Mouse (Mus musculus) small intestine, adult 2 months (tissue): ENCODE data around the gene Zfhx3. TPM values are rescaled to one million over a fixed set of nuclear protein-coding genes. Genes with fewer than 3 reads are reported as not detected.

Experiments used
- H3K27ac ChIP-seq: fragments of 200-500 bp; 2 replicates; pipeline ENCODE4 v1.5.1; 2012; ENCODE audit warnings: low read depth, low read length, control low read depth, inconsistent platforms; ENCODE audit not compliant: insufficient read depth
- H3K27me3 ChIP-seq: fragments of 200-500 bp; 2 replicates; pipeline ENCODE4 v1.6.1; 2012; ENCODE audit warnings: mild to moderate bottlenecking, moderate library complexity, low read length, inconsistent platforms; ENCODE audit not compliant: control insufficient read depth, insufficient read depth
- H3K36me3 ChIP-seq: fragments of 200-500 bp; 2 replicates; pipeline ENCODE4 v1.6.1; 2012; ENCODE audit warnings: mild to moderate bottlenecking, low read length, control low read depth, inconsistent platforms; ENCODE audit not compliant: control insufficient read depth, insufficient read depth
- H3K4me1 ChIP-seq: fragments of 200-500 bp; 2 replicates; pipeline ENCODE4 v1.6.1; 2012; ENCODE audit warnings: low read length, inconsistent platforms, mixed read lengths; ENCODE audit not compliant: control insufficient read depth, insufficient read depth, insufficient read length
- H3K4me3 ChIP-seq: fragments of 200-500 bp; 2 replicates; pipeline ENCODE4 v1.5.1; 2012; ENCODE audit warnings: low read depth, mild to moderate bottlenecking, control low read depth, inconsistent platforms, low read length, moderate library complexity
- CTCF ChIP-seq: fragments of 200-500 bp; IDR thresholded peaks from 2 replicates; pipeline ENCODE4 v1.5.1; 2012; ENCODE audit warnings: low read depth, mild to moderate bottlenecking, control low read depth, inconsistent platforms, low read length, moderate library complexity, mixed read lengths; ENCODE audit not compliant: insufficient replicate concordance, insufficient read length; ENCODE audit errors: extremely low read depth
- POLR2A ChIP-seq: fragments of 200-500 bp; IDR thresholded peaks from 2 replicates; pipeline ENCODE4 v1.6.1; 2012; ENCODE audit warnings: low read depth, mild to moderate bottlenecking, control low read depth, inconsistent platforms, low read length, moderate library complexity
- WGBS: fragments of 180-500 bp; shearing (Covaris S2); methylation state at CpG from one replicate; pipeline ENCODE4 v1.1.7; 2018; 5-methylcytosine and 5-hydroxymethylcytosine counted together
- polyA plus RNA-seq: library from polyadenylated mRNA; depleted of rRNA; stranded (reverse); fragments of >200 nt; gene quantifications from 2 replicates; pipeline ENCODE4 v1.2.3, GENCODE M21; 2012

Gene Zfhx3
- polyA plus RNA-seq, 1 experiment, result 2.0 TPM

GRCm38 (mm10) chr8:108019651-108020050 is 77.2 kb downstream of the Zfhx3 start:
- Histone ChIP-seq H3K27ac (no peak overlapping the region), H3K27me3 (no peaks in the 10 kb centered on the region), H3K36me3 (no peaks in the 10 kb centered on the region), H3K4me3 (no peak overlapping the region), H3K4me1 (no peaks in the 10 kb centered on the region)
- no peak for TF ChIP-seq POLR2A
- TF ChIP-seq CTCF, result no peak
- 87% methylated on average over 3 of the region's 3 CpGs for WGBS

GRCm38 (mm10) chr8:108022404-108022803 is 80.0 kb downstream of the Zfhx3 start:
- Histone ChIP-seq H3K27me3 (no peaks in the 10 kb centered on the region), H3K4me3 (no peak overlapping the region), H3K27ac (no peak overlapping the region), H3K36me3 (no peaks in the 10 kb centered on the region), H3K4me1 (no peaks in the 10 kb centered on the region)
- WGBS, result 62% methylated on average over 4 of the region's 4 CpGs
- no peak for TF ChIP-seq POLR2A
- no peak for TF ChIP-seq CTCF

- H3K27me3 ChIP-seq, result no peaks in the 10 kb centered on the region
- H3K4me1 ChIP-seq, result no peaks in the 10 kb centered on the region
- no peak for TF ChIP-seq POLR2A
- no peak overlapping the region for H3K27ac ChIP-seq
- H3K36me3 ChIP-seq, result no peaks in the 10 kb centered on the region
- WGBS, result 71% methylated on average over 4 of the region's 4 CpGs
- H3K4me3 ChIP-seq, result no peak overlapping the region
These were observed 81.9 kb downstream of the Zfhx3 start for GRCm38 (mm10) chr8:108024331-108024730.

- Histone ChIP-seq H3K27ac (no peak overlapping the region), H3K36me3 (no peaks in the 10 kb centered on the region), H3K27me3 (no peaks in the 10 kb centered on the region), H3K4me3 (no peak overlapping the region), H3K4me1 (no peaks in the 10 kb centered on the region)
- TF ChIP-seq CTCF (no peak), POLR2A (no peak)
- WGBS, result 83% methylated on average over 2 of the region's 2 CpGs
These were observed 82.8 kb downstream of the Zfhx3 start for GRCm38 (mm10) chr8:108025249-108025648.

- 71% methylated on average over 11 of the region's 11 CpGs for whole genome bisulfite sequencing
- Histone ChIP-seq H3K4me3 (no peak overlapping the region), H3K36me3 (no peaks in the 10 kb centered on the region), H3K27ac (no peak overlapping the region), H3K27me3 (no peaks in the 10 kb centered on the region), H3K4me1 (no peaks in the 10 kb centered on the region)
- TF ChIP-seq CTCF (no peak), POLR2A (no peak)
These were observed 84.4 kb downstream of the Zfhx3 start for GRCm38 (mm10) chr8:108026557-108027440.

- Histone ChIP-seq H3K4me3 (no peak overlapping the region), H3K36me3 (no peaks in the 10 kb centered on the region), H3K27ac (no peak overlapping the region), H3K27me3 (no peaks in the 10 kb centered on the region), H3K4me1 (no peaks in the 10 kb centered on the region)
- WGBS, result 51% methylated on average over 20 of the region's 20 CpGs
- TF ChIP-seq CTCF (no peak), POLR2A (no peak)
These were observed 85.1 kb downstream of the Zfhx3 start for GRCm38 (mm10) chr8:108027561-108028025.

GRCm38 (mm10) chr8:108028440-108028839 is 86.0 kb downstream of the Zfhx3 start:
- TF ChIP-seq CTCF, result no peak
- TF ChIP-seq POLR2A, result no peak
- 71% methylated on average over 8 of the region's 8 CpGs for WGBS
- H3K4me1 ChIP-seq, result no peaks in the 10 kb centered on the region
- H3K27ac ChIP-seq, result no peak overlapping the region
- H3K4me3 ChIP-seq, result no peak overlapping the region
- no peaks in the 10 kb centered on the region for H3K27me3 ChIP-seq
- H3K36me3 ChIP-seq, result no peaks in the 10 kb centered on the region
